Mouse (Mus musculus) inflammation-experienced regulatory T-cells, adult 6 months (primary cell): ENCODE data around the gene Slc15a2. TPM values are rescaled to one million over a fixed set of nuclear protein-coding genes. Genes with fewer than 3 reads are reported as not detected.

Experiments used
- ATAC-seq: one replicate; pipeline ENCODE4 v1.8.0; 2017
- polyA plus RNA-seq, 3 experiments: library from polyadenylated mRNA; unstranded; fragments of 100-300 nt; shearing (Covaris generic); gene quantifications; one replicate each; pipeline ENCODE4 v1.2.1; 2017

The Slc15a2 gene
- polyA plus RNA-seq, 3 experiments from 2014 or later = 22.2 to 79.8 (median 44.2) TPM

DNA sequence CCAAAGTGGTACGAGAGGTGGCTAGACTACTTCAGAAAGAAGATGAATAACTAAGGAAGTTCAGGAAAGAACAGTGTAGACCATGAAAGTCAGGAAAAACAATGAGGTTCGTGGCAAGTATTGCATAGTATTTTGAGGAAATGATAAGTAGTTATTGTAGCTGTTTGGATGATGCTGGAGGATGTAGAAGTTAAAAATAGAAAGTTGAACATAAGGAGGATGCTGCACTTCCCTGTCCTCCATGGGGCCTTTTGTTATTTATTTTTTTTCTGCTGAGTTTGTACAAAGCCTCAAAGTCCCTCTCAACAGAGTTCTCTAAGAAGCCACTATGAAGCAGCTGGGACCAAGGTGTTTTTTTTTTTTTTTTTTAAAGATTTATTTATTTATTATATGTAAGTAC is 37.0 kb downstream of the Slc15a2 start:
- no peak for ATAC-seq

DNA sequence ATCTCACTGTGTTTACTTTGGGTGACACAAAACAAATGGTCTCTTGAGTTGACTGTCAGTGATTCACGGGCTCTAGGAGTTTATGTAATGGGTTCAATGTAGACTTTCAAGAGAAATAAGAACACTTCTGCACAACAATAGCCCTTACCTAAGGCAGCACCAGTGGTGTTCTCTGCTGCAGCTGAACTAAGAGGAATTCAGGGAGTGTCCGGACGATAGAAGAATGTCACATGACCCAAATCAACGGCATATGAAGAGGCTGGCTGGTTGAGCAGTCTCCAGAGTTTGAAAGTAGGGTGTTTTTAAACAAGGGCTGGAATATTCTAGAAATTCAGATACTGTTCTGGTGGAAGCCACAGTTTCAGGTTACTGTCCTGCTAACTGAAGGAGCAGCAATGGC is 37.7 kb downstream of the Slc15a2 start:
- ATAC-seq = no peak

DNA sequence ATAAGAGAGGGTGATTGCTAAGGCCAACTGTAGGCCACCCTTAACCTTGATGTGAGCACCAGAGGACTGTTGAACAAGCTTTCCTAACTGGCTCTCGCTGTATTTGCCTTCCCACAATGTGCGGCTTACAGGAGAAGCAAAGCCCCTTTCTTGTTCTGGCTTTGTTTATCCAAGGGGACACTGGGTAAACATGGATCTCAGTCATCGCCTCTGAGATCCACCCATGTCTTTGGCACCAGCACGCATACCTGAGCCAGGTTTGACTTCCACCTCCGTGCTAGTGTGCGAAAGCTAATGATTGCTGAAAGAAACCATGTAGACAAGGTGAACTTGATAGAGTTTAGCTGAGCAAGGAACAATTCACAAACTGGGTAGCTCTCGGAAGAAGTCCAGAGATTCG is 41.2 kb downstream of the Slc15a2 start:
- ATAC-seq = no peak

DNA sequence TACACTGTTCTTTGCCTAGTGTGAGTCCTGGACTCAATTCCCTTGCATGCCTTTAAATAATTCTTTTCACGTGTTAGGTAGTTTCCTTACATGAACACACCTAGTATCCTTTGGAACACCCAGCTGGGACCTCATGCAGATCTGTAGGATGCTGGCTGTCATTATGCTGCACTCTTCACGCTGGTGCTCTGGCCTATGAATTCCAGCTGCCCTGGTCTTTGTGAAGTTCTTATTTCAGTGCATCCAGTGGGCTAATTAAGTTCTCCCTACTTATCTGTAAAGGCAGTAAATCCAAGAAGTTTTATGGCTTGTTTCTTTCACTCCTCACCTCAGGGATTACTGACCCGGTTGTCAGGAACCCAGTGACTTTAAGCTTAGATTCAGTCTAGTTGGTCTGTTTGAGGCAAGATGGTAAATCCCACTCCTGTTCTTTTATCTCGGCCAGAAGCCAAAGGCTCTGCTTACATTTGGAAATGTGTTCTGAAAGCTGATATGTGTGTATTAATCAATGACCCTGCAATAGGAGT is 45.3 kb downstream of the Slc15a2 start:
- no peak for ATAC-seq

DNA sequence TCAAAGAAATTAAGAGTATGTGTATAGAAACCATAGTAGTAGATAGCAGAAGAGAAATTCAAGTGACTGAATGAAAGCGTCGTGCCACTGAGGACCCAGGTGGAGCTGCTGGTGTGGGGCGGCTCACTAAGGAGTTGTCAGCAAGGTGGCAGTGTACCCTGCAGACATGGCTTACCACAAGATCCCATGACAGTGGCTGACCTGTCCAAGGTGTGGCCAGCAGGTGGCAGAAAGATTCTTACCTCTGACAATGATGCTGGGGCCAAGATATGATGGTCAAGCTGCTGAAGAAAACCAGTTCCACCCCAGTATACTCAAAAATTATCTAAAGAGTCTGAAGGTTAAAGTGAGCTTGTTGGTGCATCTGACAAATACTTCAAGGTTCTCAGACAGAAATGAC is 49.3 kb downstream of the Slc15a2 start:
- ATAC-seq = no peak

DNA sequence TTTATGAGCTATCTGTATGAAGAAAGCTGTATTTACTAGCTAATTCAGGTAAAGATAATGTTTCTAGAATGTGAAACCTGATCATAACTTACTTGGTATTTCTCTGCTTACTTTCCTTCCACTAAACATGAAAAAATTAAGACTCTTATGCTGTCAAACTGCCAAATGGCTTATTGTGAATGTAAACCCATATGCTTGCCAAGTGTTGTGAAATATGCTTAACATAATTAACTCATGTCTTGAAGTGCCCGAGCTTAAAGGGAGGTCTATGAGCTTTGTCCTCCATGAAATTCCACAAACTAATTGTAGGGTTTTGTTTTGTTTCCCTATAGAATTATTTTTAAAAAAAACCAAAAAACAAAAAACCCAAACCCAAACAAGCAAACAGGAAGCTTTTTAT is 50.9 kb downstream of the Slc15a2 start:
- ATAC-seq = no peak

DNA sequence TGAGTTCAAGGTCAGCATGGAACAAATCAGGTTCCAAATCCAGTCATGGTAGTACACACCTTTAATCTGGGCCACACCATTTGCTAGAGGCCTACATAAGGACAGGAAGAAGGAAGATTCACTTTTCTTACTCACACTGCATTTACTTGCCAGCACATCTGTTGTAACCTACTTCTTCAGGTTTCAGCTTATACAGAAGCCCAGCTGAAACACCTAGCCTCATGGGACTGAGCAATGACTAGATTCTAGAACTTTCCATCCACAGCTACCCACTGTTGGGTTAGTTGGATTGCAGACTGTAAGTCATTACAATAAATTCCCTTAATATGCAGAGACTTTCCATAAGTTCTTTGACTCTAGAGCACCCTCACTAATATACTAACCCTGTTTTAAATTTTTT is 52.2 kb downstream of the Slc15a2 start:
- ATAC-seq = no peak

DNA sequence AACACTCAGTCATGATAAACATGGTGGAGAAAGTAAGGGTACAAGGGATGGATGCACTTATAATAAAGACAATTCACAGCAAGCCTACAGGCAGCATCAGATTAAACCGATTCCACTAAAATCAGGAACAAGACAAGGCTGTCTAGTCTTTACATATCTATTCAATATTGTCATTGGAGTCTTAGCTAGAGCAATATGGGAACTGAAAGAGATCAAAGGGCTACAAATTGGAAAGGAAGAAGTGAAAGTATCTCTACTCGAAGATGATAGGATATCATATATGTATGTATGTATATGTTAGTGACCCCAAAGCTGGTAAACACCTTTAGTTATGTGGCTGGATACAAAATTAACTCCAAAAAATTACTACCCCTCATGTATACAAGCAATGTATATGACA is 55.8 kb downstream of the Slc15a2 start:
- ATAC-seq = no peak

DNA sequence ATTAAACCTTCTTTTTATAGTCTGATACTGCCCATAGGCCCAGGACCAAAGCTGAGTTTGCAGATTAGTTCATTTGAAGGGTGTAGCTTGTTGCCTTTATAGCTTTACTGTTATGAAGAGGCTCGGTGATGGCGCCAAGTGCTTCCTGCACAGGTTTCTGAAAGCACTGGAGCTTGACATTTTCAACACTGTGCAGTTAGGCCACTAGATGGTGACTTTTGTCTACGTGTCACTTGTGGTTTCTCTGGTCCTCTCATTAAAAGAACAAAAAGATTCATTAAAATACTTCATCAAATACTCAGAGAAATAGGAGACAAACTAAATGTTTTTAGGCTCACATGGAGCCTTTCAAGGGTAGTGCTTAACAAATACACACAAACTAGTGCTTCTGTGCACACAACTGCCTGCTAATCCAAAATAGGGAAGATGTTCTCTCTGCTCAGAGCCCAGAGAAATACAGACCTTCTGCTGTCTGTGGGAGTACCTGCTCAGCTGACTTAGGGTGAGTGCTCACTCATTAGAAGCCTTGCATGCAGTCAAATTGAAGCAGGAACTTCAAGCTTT is 60.8 kb downstream of the Slc15a2 start:
- ATAC-seq = peak; percentile 47

DNA sequence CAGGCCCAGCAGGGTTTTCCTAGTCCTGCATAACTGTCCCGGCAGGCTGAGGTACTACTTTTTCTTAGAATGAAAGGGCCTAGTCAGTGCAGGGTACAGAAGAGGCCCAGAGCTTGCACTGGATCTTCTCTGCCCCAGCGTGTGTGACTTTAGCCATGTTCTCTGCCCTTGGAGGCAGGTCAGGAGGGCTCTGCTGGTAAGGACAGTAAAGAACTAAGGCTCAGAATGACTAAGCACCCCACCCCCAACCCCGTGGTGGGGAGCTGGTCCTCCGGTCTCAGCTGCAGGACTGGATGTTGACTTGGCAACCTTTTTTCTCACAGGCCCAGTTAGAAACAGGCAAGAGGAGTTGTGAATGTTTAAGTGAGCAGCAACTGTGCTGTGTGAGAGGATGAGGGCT is 62.0 kb downstream of the Slc15a2 start:
- no peak for ATAC-seq

DNA sequence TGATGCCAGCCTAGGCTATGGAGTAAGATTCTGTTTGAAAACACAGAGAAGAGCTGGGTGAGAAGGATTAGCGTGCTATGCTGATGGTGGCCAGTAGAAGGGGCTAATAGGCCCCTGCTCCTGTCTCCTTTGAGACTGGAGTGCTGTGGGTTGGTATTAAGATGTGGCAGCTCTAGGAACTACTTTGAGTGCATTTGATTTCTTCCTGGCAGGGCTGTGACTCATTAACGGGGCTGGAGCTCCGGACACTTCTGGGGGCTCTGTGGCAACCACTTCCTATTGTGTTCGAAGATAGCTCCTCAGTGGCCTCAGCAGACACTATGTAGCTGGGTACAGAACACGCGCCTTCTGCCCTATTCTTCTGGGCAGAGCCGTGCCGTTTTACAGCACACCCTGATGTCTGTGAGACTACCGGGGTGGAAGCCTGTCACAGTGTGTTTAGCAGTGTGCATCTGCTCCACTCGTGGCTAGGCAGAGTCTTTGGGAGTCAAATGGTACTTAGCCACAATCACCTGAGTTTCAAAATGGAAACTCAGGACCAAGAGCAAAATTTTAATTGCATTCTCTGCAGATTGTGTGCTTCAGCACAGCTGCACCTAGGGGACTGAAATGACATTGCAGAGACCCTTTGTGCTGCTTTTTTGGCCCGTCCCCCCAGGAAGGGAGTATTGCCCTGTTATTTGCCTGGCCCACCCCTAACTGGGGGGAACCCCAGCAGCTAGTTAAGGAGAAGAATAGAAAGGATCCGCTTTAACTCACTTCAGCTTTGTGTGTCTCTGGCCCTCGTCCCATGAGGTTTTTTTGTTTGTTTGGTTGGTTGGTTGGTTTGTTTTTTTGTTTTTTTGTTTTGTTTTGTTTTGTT is 64.3 kb downstream of the Slc15a2 start:
- ATAC-seq = peak; percentile 83

DNA sequence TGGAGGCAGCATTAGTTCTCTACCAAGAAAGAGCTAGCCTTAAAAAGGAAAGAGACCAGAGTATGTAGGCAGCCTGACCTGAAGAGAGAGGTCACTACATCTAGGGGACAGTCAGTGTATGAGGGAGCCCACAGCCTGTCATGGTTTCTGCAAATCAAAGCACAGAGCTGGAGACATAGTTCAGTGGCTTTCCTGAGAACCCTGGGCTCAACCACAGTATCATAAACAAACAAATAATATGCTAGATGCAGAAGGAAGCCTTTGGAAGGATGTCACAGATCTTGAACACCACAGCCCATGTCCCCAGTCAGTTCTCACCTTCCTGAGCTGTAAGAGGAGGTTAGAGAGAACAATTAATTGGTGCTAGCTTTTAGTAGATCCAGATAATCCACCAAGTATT is 66.1 kb downstream of the Slc15a2 start:
- no peak for ATAC-seq

DNA sequence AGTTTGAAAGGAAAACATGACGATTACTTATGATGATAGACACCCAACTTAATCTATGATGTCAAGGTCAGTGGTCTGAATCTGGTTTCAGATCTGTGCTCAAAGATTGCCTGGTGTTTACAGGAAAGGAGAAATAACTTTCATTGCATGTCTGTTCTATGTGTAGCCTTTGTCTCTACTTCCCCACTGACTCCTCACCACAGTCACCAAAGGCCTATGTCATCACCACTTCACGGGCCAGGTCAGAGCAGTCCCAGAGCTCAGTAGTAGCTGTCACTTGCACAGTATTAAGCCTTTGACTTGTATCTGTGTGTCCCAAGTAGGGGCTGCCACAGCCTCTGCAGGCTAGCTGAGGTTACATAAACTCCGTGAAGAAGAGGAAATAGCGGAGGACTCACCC is 67.3 kb downstream of the Slc15a2 start:
- no peak for ATAC-seq

DNA sequence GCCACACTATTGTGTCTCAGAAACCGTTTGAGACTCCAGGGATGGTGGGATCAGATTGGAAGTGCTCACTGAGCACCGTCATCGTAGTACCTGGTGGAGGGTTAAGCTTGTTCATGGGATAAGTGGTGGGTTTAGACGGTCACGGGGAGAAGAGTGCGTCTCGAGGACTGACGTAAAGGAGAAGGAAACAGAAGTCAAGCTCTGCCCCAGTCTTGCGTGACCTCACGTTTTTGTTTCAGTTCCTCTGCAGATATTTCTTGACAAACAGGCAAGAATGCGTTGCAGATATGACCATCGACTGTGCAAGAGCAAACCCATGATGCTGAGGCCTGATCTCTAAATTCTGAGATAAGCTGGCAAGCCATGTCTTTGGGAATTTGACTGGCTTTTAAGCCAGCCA is 73.0 kb downstream of the Slc15a2 start:
- ATAC-seq = no peak

DNA sequence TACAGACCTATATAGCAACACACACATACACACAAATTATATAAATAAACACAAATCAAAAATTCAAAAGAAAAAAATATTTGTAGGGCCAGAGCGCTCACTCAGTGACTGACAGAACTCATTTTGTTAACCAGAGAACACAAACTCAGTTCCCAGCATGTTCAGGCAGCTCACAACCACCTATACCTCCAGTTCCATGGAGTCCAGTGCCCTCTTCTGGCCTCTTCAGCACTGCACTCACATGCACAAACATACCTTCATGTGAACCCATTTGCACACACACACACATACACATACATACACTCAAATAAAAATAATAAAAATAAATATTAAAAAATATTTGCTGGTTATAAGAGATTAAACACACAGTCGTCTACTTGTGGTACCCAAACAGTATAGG is 74.0 kb downstream of the Slc15a2 start:
- ATAC-seq = no peak

DNA sequence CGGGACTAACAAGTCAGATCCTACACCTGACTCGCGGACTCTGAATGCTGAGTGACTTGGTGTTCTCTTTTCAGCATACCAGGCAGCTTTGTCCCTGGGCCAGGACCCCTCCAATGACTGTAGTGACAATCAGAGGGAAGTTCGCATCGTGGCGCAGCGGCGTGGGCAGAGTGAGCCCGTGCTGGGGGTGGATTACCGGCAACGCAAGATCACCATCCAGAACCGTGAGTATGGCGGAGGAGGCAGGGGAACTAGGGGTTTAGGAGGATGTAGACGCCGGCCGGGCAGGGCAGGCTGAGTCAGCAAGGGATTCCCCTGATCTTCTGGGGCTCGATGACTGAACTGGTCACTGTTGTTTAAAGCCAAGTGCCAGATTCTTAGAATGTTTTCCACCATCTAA is 75.4 kb downstream of the Slc15a2 start:
- peak; percentile 89 for ATAC-seq

DNA sequence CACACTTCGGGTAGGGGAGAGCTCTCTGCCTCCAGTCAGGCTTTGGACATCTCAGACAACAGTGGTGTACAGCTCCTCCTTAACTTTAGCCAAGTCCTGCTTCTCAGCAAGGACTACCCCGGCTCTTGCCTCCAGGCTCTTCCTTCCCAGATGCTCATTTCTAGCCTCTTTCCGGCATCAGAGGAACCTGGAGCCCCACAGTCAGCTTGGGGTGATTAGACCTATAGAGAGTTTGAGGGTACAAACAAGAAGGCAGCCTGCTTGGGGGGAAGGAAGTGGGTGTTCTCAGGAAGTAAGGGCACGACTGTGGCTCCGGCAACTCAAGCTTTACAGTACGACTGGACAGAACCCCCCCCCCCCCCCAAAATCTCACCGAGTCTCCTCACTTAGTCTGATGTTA is 76.0 kb downstream of the Slc15a2 start:
- ATAC-seq = peak; percentile 62

DNA sequence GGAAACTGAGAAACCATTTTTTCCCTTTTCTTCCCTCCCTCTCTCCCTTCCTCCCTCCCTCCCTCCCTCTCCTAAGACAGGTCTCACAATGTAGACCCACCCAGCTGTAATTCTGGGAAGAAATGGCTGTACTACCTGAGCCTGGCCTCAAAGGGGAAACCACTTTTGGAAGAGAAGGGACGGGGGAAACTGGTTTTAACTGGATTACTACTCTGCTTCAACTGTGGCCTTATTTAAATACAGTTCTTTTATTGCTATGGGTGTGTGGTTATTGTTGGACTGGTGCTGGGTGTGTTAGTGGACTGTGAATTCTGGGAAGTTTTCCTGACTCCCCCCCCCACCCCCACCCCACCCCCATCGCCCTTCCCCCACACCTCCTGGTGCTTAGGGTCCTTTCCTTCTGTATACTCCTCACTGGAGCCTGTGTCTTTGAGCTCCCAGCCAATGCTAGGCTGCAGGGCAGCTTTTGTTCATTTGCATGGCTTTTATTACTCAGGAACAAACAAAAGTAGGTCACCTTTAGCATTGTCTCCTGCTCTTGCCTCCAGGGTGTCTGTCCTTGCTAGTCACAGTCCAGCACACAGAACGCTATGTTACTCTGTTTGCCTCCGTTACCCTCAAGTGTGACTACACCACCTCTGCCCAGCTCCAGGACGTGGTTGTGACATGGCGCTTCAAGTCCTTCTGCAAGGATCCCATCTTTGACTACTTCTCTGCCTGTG is 76.9 kb downstream of the Slc15a2 start:
- ATAC-seq = no peak

DNA sequence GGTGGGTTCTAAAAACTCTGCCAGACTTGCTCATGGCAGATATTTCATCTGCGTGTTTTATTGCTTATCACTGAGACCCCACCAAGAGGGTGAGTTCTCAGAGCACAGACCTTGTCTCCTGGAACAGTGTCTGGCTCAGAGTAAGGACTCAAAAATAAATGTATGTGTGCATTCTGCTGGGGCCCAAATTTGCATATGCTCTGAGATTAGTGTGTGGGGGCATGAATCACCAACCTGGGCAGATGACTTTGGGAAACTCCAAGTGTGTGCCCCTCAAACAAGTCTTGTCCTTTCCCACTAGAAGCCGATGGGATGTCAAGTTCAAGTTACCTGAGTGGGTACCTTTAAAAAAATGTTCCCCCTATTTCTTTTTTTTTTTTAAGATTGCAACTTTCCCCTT is 84.3 kb downstream of the Slc15a2 start:
- no peak for ATAC-seq
